Comparison of ENCODE assay signal across 17 mouse cellular contexts in genomic region chr12:79559410-79560015, GRCm38 (mm10).
DNase-seq lines count a peak whose midpoint lies in the region; ATAC-seq and TF ChIP-seq lines count a peak whose summit lies in the region.
"Had no signal": no experiment of that assay in that cellular context is flagged by ENCODE, and none has a peak within 500 bp of the region (broad histone marks: within the 10 kb centered on the region; RNA-seq: fewer than 3 reads in every experiment).

No protein-coding gene starts in this region.

- H3K4me1 ChIP-seq in forebrain, embryonic 10.5 days: peaks cover 7% of the 10 kb centered on the region
- no peaks in the 10 kb centered on the region for H3K4me1 ChIP-seq in forebrain, embryonic 11.5 days (replicated peaks; ENCODE audit: control insufficient read depth, insufficient read depth, low read length)
- peaks cover 14% of the 10 kb centered on the region for H3K4me1 ChIP-seq in lung, embryonic 16.5 days (replicated peaks; ENCODE audit: control insufficient read depth, insufficient read depth, low read length)
- no peaks in the 10 kb centered on the region; the same call in 1 of the 2 replicates for H3K4me1 ChIP-seq in lung, adult 2 months (ENCODE audit: control insufficient read depth, insufficient read depth, low read length)
- H3K4me1 ChIP-seq in intestine, embryonic 16.5 days (ENCODE audit: control insufficient read depth, insufficient read depth, low read length): peaks cover 5% of the 10 kb centered on the region
- no peaks in the 10 kb centered on the region for H3K4me1 ChIP-seq in stomach, embryonic 15.5 days

- no peak overlapping the region for H3K4me3 ChIP-seq in forebrain, embryonic 10.5 days
- no peak overlapping the region for H3K4me3 ChIP-seq in forebrain, embryonic 11.5 days (ENCODE audit: low read depth, low read length)
- H3K4me3 ChIP-seq in lung, embryonic 16.5 days (ENCODE audit: low read length): no peak overlapping the region
- H3K4me3 ChIP-seq in lung, adult 2 months (replicated peaks; ENCODE audit: extremely low read depth, low read depth, low read length): no peak overlapping the region
- H3K4me3 ChIP-seq in intestine, embryonic 16.5 days (ENCODE audit: low read length): no peak overlapping the region
- H3K4me3 ChIP-seq in stomach, embryonic 15.5 days (replicated peaks): no peak overlapping the region
- H3K4me3 ChIP-seq: heart, embryonic 13.5 days; layer of hippocampus, adult 2 months had no signal

- no peak overlapping the region for H3K9ac ChIP-seq in forebrain, embryonic 11.5 days (ENCODE audit: low read length)
- H3K9ac ChIP-seq in lung, embryonic 16.5 days (ENCODE audit: low read length): no peak overlapping the region
- no peak overlapping the region for H3K9ac ChIP-seq in intestine, embryonic 16.5 days (ENCODE audit: low read depth, low read length)
- no peak overlapping the region for H3K9ac ChIP-seq in stomach, embryonic 15.5 days
- H3K9ac ChIP-seq: forebrain, postnatal 0 days; heart, embryonic 13.5 days had no signal

- H3K27me3 ChIP-seq in forebrain, embryonic 10.5 days (ENCODE audit: poor library complexity, severe bottlenecking): peaks cover 5% of the 10 kb centered on the region; the same call in 1 of the 2 replicates
- H3K27me3 ChIP-seq in forebrain, embryonic 11.5 days (ENCODE audit: control insufficient read depth, insufficient read depth, low read length): no peaks in the 10 kb centered on the region
- H3K27me3 ChIP-seq in lung, embryonic 16.5 days (ENCODE audit: control insufficient read depth, insufficient read depth, low read depth, low read length): no peaks in the 10 kb centered on the region
- no peaks in the 10 kb centered on the region for H3K27me3 ChIP-seq in intestine, embryonic 16.5 days (replicated peaks; ENCODE audit: control insufficient read depth, insufficient read depth, low read length)
- no peaks in the 10 kb centered on the region for H3K27me3 ChIP-seq in stomach, embryonic 15.5 days (replicated peaks)
- H3K27me3 ChIP-seq: heart, embryonic 13.5 days had no signal

- no peak for ATAC-seq in forebrain, embryonic 11.5 days (replicated peaks; ENCODE audit: low FRiP score)
- ATAC-seq in lung, embryonic 16.5 days (ENCODE audit: low read depth): peak; percentile 74
- ATAC-seq in intestine, embryonic 16.5 days: no peak
- ATAC-seq in stomach, embryonic 15.5 days (ENCODE audit: insufficient read depth, low FRiP score, low read depth): no peak
- ATAC-seq in frontal cortex, adult (ENCODE audit: low TSS enrichment): no peak
- ATAC-seq: forebrain, postnatal 0 days had no signal

- no peak for TF ChIP-seq POLR2A in lung, adult 2 months (IDR thresholded peaks at IDR 0.05; ENCODE audit: borderline replicate concordance, extremely low read depth, low read depth, low read length)

- H3K4me2 ChIP-seq in forebrain, embryonic 11.5 days (ENCODE audit: low read depth, low read length, severe bottlenecking): no peak overlapping the region
- H3K4me2 ChIP-seq in lung, embryonic 16.5 days (ENCODE audit: low read depth, low read length): no peak overlapping the region
- no peak overlapping the region for H3K4me2 ChIP-seq in intestine, embryonic 16.5 days (ENCODE audit: low read depth, low read length)
- no peak overlapping the region for H3K4me2 ChIP-seq in stomach, embryonic 15.5 days
- H3K4me2 ChIP-seq: heart, embryonic 13.5 days had no signal

- WGBS in forebrain, embryonic 10.5 days: 78% methylated on average over 4 of the region's 4 CpGs
- WGBS in forebrain, embryonic 11.5 days: 65% methylated on average over 4 of the region's 4 CpGs
- 50% methylated on average over 4 of the region's 4 CpGs for WGBS in lung, embryonic 16.5 days
- 62% methylated on average over 4 of the region's 4 CpGs for WGBS in lung, adult 2 months
- 58% methylated on average over 4 of the region's 4 CpGs for WGBS in intestine, embryonic 16.5 days
- 58% methylated on average over 4 of the region's 4 CpGs for WGBS in stomach, embryonic 15.5 days

- no peaks in the 10 kb centered on the region for H3K36me3 ChIP-seq in forebrain, embryonic 10.5 days (replicated peaks)
- H3K36me3 ChIP-seq in forebrain, embryonic 11.5 days (ENCODE audit: control insufficient read depth, insufficient read depth, low read length): no peaks in the 10 kb centered on the region
- no peaks in the 10 kb centered on the region for H3K36me3 ChIP-seq in lung, embryonic 16.5 days (ENCODE audit: control insufficient read depth, insufficient read depth, low read length)
- no peaks in the 10 kb centered on the region for H3K36me3 ChIP-seq in intestine, embryonic 16.5 days (ENCODE audit: control insufficient read depth, insufficient read depth, low read length)
- H3K36me3 ChIP-seq in stomach, embryonic 15.5 days: no peaks in the 10 kb centered on the region
- H3K36me3 ChIP-seq: heart, embryonic 13.5 days had no signal

- TF ChIP-seq CTCF in lung, adult 2 months (IDR thresholded peaks at IDR 0.05; ENCODE audit: insufficient read depth, low read length): no peak

- 0 out of 2 replicates have a peak overlapping the region, but pooled peaks have one; percentile 44 for H3K27ac ChIP-seq in forebrain, embryonic 10.5 days
- no peak overlapping the region for H3K27ac ChIP-seq in forebrain, embryonic 11.5 days (ENCODE audit: low read depth, low read length)
- peak overlapping the region; percentile 70 for H3K27ac ChIP-seq in lung, embryonic 16.5 days (ENCODE audit: low read length)
- H3K27ac ChIP-seq in intestine, embryonic 16.5 days (ENCODE audit: low read length): 0 out of 2 replicates have a peak overlapping the region, but pooled peaks have one; percentile 20
- H3K27ac ChIP-seq in stomach, embryonic 15.5 days: peak overlapping the region; percentile 51
- H3K27ac ChIP-seq: heart, embryonic 13.5 days; layer of hippocampus, adult 2 months had no signal

- no peak for DNase-seq in forebrain, embryonic 10.5 days (ENCODE audit: extremely low spot score, low spot score)
- DNase-seq in forebrain, embryonic 11.5 days (ENCODE audit: low spot score): no peak
- DNase-seq in lung, adult 2 months: no peak
- no peak for DNase-seq in urinary bladder, postnatal 4 days (ENCODE audit: low spot score in 2 of 2)
- DNase-seq: cerebellum, adult 9-10 months; forebrain, postnatal 0 days; gastrocnemius, postnatal 25 days; kidney, adult 11 months; midbrain, embryonic 14.5 days; right cerebral cortex, postnatal 4 days; thymus, postnatal 36 days had no signal

- H3K9me3 ChIP-seq in forebrain, embryonic 10.5 days: no peaks in the 10 kb centered on the region
- H3K9me3 ChIP-seq in forebrain, embryonic 11.5 days (ENCODE audit: control insufficient read depth, low read length): no peaks in the 10 kb centered on the region
- H3K9me3 ChIP-seq in lung, embryonic 16.5 days (ENCODE audit: control insufficient read depth, low read length): no peaks in the 10 kb centered on the region
- no peaks in the 10 kb centered on the region for H3K9me3 ChIP-seq in intestine, embryonic 16.5 days (ENCODE audit: control insufficient read depth, low read length)
- no peaks in the 10 kb centered on the region for H3K9me3 ChIP-seq in stomach, embryonic 15.5 days
- H3K9me3 ChIP-seq: heart, embryonic 13.5 days had no signal
